Mouse (Mus musculus): ENCODE results near the gene Limch1. TPM values are rescaled to one million over a fixed set of nuclear protein-coding genes. Genes with fewer than 3 reads are reported as not detected.

The Limch1 gene
- total and polyA plus RNA-seq, 2 experiments, result 0.13 to 0.55 TPM

DNA sequence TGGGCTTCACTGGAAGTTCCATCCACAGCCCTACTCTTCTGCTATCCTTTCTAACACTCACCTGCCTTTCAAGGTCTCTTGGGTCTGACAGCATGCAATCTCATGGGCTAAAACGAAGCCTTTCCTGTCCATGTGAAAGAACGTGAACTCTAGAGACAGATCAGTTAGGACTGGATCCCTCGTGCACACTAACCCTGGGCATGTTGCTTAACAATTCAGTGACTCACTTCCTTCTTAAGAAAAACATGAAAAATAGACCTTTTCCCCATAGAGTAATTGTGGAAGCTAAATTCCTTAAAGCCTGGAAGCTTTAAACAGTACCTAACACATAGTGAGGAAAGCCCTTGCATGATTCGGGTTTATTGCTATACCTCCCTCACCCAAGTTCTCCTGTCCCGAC lies 345.2 kb downstream of the Limch1 start:
- TF ChIP-seq POLR2A (IDR thresholded peaks at IDR 0.05; ENCODE audit: extremely low read depth, insufficient read depth, low read length) (no peak), CTCF (IDR thresholded peaks at IDR 0.05; ENCODE audit: low read depth, low read length) (no peak)
- 67% methylated on average over 5 of the region's 5 CpGs for WGBS
- DNase-seq (ENCODE audit: extremely low read depth, low read depth, low spot score), result no peak

GRCm38 (mm10) chr5:67091766-67092165 lies 346.1 kb downstream of the Limch1 start:
- no peak overlapping the region for H3K4me3 ChIP-seq (ENCODE audit: insufficient read depth, low read depth, low read length)
- no peak overlapping the region for H3K27ac ChIP-seq (replicated peaks; ENCODE audit: insufficient read depth, low read depth, low read length)
- no peaks in the 10 kb centered on the region for H3K79me2 ChIP-seq (ENCODE audit: control insufficient read depth, insufficient read depth, low read length)
- H3K36me3 ChIP-seq (ENCODE audit: control insufficient read depth, insufficient read depth, low read length), result no peaks in the 10 kb centered on the region
- WGBS, result 21% methylated on average over 4 of the region's 4 CpGs
- TF ChIP-seq POLR2A (IDR thresholded peaks at IDR 0.05; ENCODE audit: extremely low read depth, insufficient read depth, low read length) (no peak), CTCF (IDR thresholded peaks at IDR 0.05; ENCODE audit: low read depth, low read length) (no peak)
- no peak overlapping the region for H3K9ac ChIP-seq (ENCODE audit: low read depth, low read length)
- peaks cover 3% of the 10 kb centered on the region; the same call in 1 of the 2 replicates for H3K4me1 ChIP-seq (ENCODE audit: control insufficient read depth, insufficient read depth, low read length)
- peaks cover 14% of the 10 kb centered on the region for H3K27me3 ChIP-seq (ENCODE audit: control insufficient read depth, insufficient read depth, low read length)
- no peak for DNase-seq (ENCODE audit: extremely low read depth, low read depth, low spot score)

More for the DNA sequence above, 345.2 kb downstream of the Limch1 start:
- H3K4me3 ChIP-seq (ENCODE audit: insufficient read depth, low read depth, low read length), result no peak overlapping the region
- H3K4me1 ChIP-seq (ENCODE audit: control insufficient read depth, insufficient read depth, low read length), result no peaks in the 10 kb centered on the region
- H3K36me3 ChIP-seq (ENCODE audit: control insufficient read depth, insufficient read depth, low read length), result no peaks in the 10 kb centered on the region
- H3K27ac ChIP-seq (replicated peaks; ENCODE audit: insufficient read depth, low read depth, low read length), result no peak overlapping the region
- H3K9ac ChIP-seq (ENCODE audit: low read depth, low read length), result no peak overlapping the region
- H3K79me2 ChIP-seq (ENCODE audit: control insufficient read depth, insufficient read depth, low read length), result no peaks in the 10 kb centered on the region
- peaks cover 6% of the 10 kb centered on the region for H3K27me3 ChIP-seq (ENCODE audit: control insufficient read depth, insufficient read depth, low read length)

DNA sequence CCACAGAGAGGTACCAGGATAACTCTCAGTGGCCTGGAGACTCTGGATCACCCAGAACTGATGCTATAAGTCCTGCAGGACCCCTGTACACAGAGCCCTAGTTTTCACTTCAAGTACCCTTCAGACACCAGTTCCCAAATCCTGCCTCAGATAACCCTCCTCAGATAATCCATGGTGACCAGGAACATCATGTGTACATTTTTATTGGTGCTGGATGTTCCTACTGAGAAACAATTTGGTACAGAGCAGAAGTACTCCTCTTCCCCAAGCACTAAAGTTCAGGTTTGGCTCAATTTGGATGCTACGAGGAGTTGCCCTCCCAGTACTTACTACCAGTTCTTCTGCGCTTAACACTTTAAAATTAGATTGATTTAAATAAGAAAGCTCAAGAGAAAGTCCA lies 348.4 kb downstream of the Limch1 start:
- Histone ChIP-seq H3K4me1 (ENCODE audit: control insufficient read depth, insufficient read depth, low read length) (peaks cover 3% of the 10 kb centered on the region; the same call in 1 of the 2 replicates), H3K27ac (replicated peaks; ENCODE audit: insufficient read depth, low read depth, low read length) (no peak overlapping the region), H3K9ac (ENCODE audit: low read depth, low read length) (no peak overlapping the region), H3K36me3 (ENCODE audit: control insufficient read depth, insufficient read depth, low read length) (no peaks in the 10 kb centered on the region), H3K4me3 (ENCODE audit: insufficient read depth, low read depth, low read length) (no peak overlapping the region), H3K79me2 (ENCODE audit: control insufficient read depth, insufficient read depth, low read length) (no peaks in the 10 kb centered on the region), H3K27me3 (ENCODE audit: control insufficient read depth, insufficient read depth, low read length) (peaks cover 20% of the 10 kb centered on the region)
- no peak for DNase-seq (ENCODE audit: extremely low read depth, low read depth, low spot score)
- 31% methylated on average over 2 of the region's 2 CpGs for WGBS
- TF ChIP-seq POLR2A (IDR thresholded peaks at IDR 0.05; ENCODE audit: extremely low read depth, insufficient read depth, low read length) (no peak), CTCF (IDR thresholded peaks at IDR 0.05; ENCODE audit: low read depth, low read length) (no peak)

DNA sequence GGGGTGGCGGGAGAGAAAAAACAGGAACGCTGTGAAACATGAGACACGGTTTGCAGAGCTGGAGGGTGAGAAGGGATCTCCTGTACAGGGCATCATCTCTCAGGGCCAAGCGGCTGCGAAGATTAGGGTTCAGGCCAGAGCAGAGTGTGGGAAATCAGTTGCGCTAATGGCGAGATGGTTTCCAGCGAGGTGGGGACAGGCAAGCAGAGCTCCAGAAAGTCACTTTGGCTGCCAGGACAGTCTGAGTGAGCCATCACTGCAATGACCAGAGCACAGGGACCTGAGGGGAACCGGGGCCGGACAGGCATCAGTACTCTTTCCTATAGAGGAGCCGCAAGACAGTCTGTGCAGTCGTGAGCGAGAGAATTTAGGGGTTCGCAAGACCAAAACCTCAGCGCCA lies 349.5 kb downstream of the Limch1 start:
- peaks cover 3% of the 10 kb centered on the region; the same call in 1 of the 2 replicates for H3K4me1 ChIP-seq (ENCODE audit: control insufficient read depth, insufficient read depth, low read length)
- no peak overlapping the region for H3K27ac ChIP-seq (replicated peaks; ENCODE audit: insufficient read depth, low read depth, low read length)
- no peak overlapping the region for H3K9ac ChIP-seq (ENCODE audit: low read depth, low read length)
- no peak for DNase-seq (ENCODE audit: extremely low read depth, low read depth, low spot score)
- H3K27me3 ChIP-seq (ENCODE audit: control insufficient read depth, insufficient read depth, low read length), result peaks cover 20% of the 10 kb centered on the region
- H3K36me3 ChIP-seq (ENCODE audit: control insufficient read depth, insufficient read depth, low read length), result no peaks in the 10 kb centered on the region
- TF ChIP-seq CTCF (IDR thresholded peaks at IDR 0.05; ENCODE audit: low read depth, low read length) (no peak), POLR2A (IDR thresholded peaks at IDR 0.05; ENCODE audit: extremely low read depth, insufficient read depth, low read length) (no peak)
- H3K79me2 ChIP-seq (ENCODE audit: control insufficient read depth, insufficient read depth, low read length), result no peaks in the 10 kb centered on the region
- 5% methylated on average over 15 of the region's 15 CpGs for WGBS
- no peak overlapping the region for H3K4me3 ChIP-seq (ENCODE audit: insufficient read depth, low read depth, low read length)

- no peak for DNase-seq (ENCODE audit: extremely low read depth, low read depth, low spot score)
- Histone ChIP-seq H3K79me2 (ENCODE audit: control insufficient read depth, insufficient read depth, low read length) (no peaks in the 10 kb centered on the region), H3K4me3 (ENCODE audit: insufficient read depth, low read depth, low read length) (no peak overlapping the region), H3K27me3 (ENCODE audit: control insufficient read depth, insufficient read depth, low read length) (peaks cover 20% of the 10 kb centered on the region), H3K4me1 (ENCODE audit: control insufficient read depth, insufficient read depth, low read length) (peaks cover 3% of the 10 kb centered on the region; the same call in 1 of the 2 replicates), H3K36me3 (ENCODE audit: control insufficient read depth, insufficient read depth, low read length) (no peaks in the 10 kb centered on the region), H3K27ac (replicated peaks; ENCODE audit: insufficient read depth, low read depth, low read length) (no peak overlapping the region), H3K9ac (ENCODE audit: low read depth, low read length) (no peak overlapping the region)
- TF ChIP-seq CTCF (IDR thresholded peaks at IDR 0.05; ENCODE audit: low read depth, low read length) (no peak), POLR2A (IDR thresholded peaks at IDR 0.05; ENCODE audit: extremely low read depth, insufficient read depth, low read length) (no peak)
- 3% methylated on average over 41 of the region's 47 CpGs for WGBS
These were observed 350.2 kb downstream of the Limch1 start for GRCm38 (mm10) chr5:67095651-67096377.

GRCm38 (mm10) chr5:67096378-67096771 lies 350.7 kb downstream of the Limch1 start:
- TF ChIP-seq CTCF (IDR thresholded peaks at IDR 0.05; ENCODE audit: low read depth, low read length) (no peak), POLR2A (IDR thresholded peaks at IDR 0.05; ENCODE audit: extremely low read depth, insufficient read depth, low read length) (no peak)
- H3K4me1 ChIP-seq (ENCODE audit: control insufficient read depth, insufficient read depth, low read length), result peaks cover 3% of the 10 kb centered on the region; the same call in 1 of the 2 replicates
- no peaks in the 10 kb centered on the region for H3K79me2 ChIP-seq (ENCODE audit: control insufficient read depth, insufficient read depth, low read length)
- no peaks in the 10 kb centered on the region for H3K36me3 ChIP-seq (ENCODE audit: control insufficient read depth, insufficient read depth, low read length)
- WGBS, result 2% methylated on average over 28 of the region's 28 CpGs
- H3K27me3 ChIP-seq (ENCODE audit: control insufficient read depth, insufficient read depth, low read length), result peaks cover 23% of the 10 kb centered on the region
- H3K4me3 ChIP-seq (ENCODE audit: insufficient read depth, low read depth, low read length), result no peak overlapping the region
- H3K9ac ChIP-seq (ENCODE audit: low read depth, low read length), result no peak overlapping the region
- DNase-seq (ENCODE audit: extremely low read depth, low read depth, low spot score), result no peak
- H3K27ac ChIP-seq (replicated peaks; ENCODE audit: insufficient read depth, low read depth, low read length), result no peak overlapping the region
